ENCODE assay signal across 9 mouse cellular contexts in the genomic region with DNA sequence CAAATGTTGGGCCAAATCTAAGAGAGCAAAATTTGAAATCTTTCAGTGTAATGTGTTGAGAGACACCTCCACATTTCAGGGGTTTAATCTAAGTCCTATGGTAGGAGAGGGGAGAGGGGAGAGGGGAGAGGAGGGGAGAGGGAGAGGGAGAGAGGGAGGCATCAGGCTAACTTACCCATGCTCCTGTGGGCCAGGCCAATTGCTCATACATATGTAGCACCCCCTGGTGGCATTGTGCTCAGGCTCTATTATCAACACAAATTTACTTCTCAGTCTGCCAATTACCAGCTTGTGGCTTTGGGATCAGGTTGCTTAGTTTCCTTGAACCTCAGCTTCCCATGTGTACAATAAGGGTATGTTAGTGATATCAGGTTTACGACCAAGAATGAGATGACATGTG.
A peak's percentile ranks its signal among the peaks of the same experiment; 100 is the strongest.
DNase-seq lines count a peak whose midpoint lies in the region; ATAC-seq and TF ChIP-seq lines count a peak whose summit lies in the region.
"Had no signal": no experiment of that assay in that cellular context is flagged by ENCODE, and none has a peak within 500 bp of the region (broad histone marks: within the 10 kb centered on the region; RNA-seq: fewer than 3 reads in every experiment).

No protein-coding gene starts in this region.

- ATAC-seq in liver, postnatal 0 days: no peak
- no peak for ATAC-seq in liver, embryonic 11.5 days (replicated peaks; ENCODE audit: low FRiP score)

- H3K27me3 ChIP-seq in liver, postnatal 0 days (ENCODE audit: insufficient read depth, low read length): no peaks in the 10 kb centered on the region
- no peaks in the 10 kb centered on the region for H3K27me3 ChIP-seq in liver, embryonic 11.5 days (replicated peaks; ENCODE audit: control insufficient read depth, insufficient read depth, low read length)
- H3K27me3 ChIP-seq: embryonic facial prominence, embryonic 15.5 days had no signal

- peak; percentile 50 for TF ChIP-seq CTCF in liver, postnatal 0 days (IDR thresholded peaks at IDR 0.05; ENCODE audit: low read depth)

- H3K27ac ChIP-seq in liver, postnatal 0 days (ENCODE audit: low read depth): no peak overlapping the region
- H3K27ac ChIP-seq in liver, embryonic 11.5 days (ENCODE audit: low read depth, low read length): no peak overlapping the region
- H3K27ac ChIP-seq: embryonic facial prominence, embryonic 15.5 days had no signal

- no peaks in the 10 kb centered on the region for H3K36me3 ChIP-seq in liver, postnatal 0 days (replicated peaks; ENCODE audit: insufficient read depth, low read length)
- H3K36me3 ChIP-seq in liver, embryonic 11.5 days (ENCODE audit: control insufficient read depth, insufficient read depth, low read length): no peaks in the 10 kb centered on the region
- H3K36me3 ChIP-seq: embryonic facial prominence, embryonic 15.5 days had no signal

- H3K9me3 ChIP-seq in liver, postnatal 0 days (ENCODE audit: low read length): no peaks in the 10 kb centered on the region
- H3K9me3 ChIP-seq in liver, embryonic 11.5 days (ENCODE audit: control insufficient read depth, low read length): no peaks in the 10 kb centered on the region
- H3K9me3 ChIP-seq: embryonic facial prominence, embryonic 15.5 days had no signal

- no peak overlapping the region for H3K4me2 ChIP-seq in liver, postnatal 0 days (ENCODE audit: low read depth, low read length)
- H3K4me2 ChIP-seq in liver, embryonic 11.5 days: no peak overlapping the region
- H3K4me2 ChIP-seq: embryonic facial prominence, embryonic 15.5 days had no signal

- H3K9ac ChIP-seq in liver, postnatal 0 days (replicated peaks): no peak overlapping the region
- no peak overlapping the region for H3K9ac ChIP-seq in liver, embryonic 11.5 days (ENCODE audit: low read depth, low read length)
- H3K9ac ChIP-seq: embryonic facial prominence, embryonic 15.5 days had no signal

- no peaks in the 10 kb centered on the region for H3K4me1 ChIP-seq in liver, postnatal 0 days (ENCODE audit: insufficient read depth)
- no peaks in the 10 kb centered on the region for H3K4me1 ChIP-seq in liver, embryonic 11.5 days (replicated peaks; ENCODE audit: control insufficient read depth, insufficient read depth, low read length)
- H3K4me1 ChIP-seq: embryonic facial prominence, embryonic 15.5 days had no signal

- TF ChIP-seq EP300 in liver, postnatal 0 days (IDR thresholded peaks at IDR 0.05; ENCODE audit: low read depth): no peak

- H3K4me3 ChIP-seq in liver, postnatal 0 days (ENCODE audit: low read depth, low read length): no peak overlapping the region
- no peak overlapping the region for H3K4me3 ChIP-seq in liver, embryonic 11.5 days (ENCODE audit: low read depth, low read length)
- H3K4me3 ChIP-seq: embryonic facial prominence, embryonic 15.5 days had no signal

- WGBS in liver, postnatal 0 days (ENCODE audit: insufficient replicate concordance): 68% methylated on average over 1 of the region's 1 CpGs
- WGBS in liver, embryonic 11.5 days: 82% methylated on average over 1 of the region's 1 CpGs

- DNase-seq in gastrocnemius, adult 18-20 months (ENCODE audit: low spot score): peak; percentile 3
- DNase-seq in gastrocnemius, postnatal 10 days: no peak
- DNase-seq in liver, postnatal 0 days: no peak
- DNase-seq in liver, embryonic 11.5 days (ENCODE audit: low spot score): no peak
- DNase-seq in embryo, embryonic 10 days (ENCODE audit: low spot score): peak; percentile 63
- peak; percentile 11 for DNase-seq in lung, postnatal 14 days
- no peak for DNase-seq in right cerebral cortex, postnatal 14 days
- DNase-seq in B cell, adult 2 months: no peak

Comparison
In these comparisons a context has a peak if more than half of its experiments do, and no peak if none do; other contexts are left out.
1. DNase-seq: peak in gastrocnemius, adult 18-20 months (single experiment), embryo, embryonic 10 days (single experiment) and lung, postnatal 14 days (single experiment); none in gastrocnemius, postnatal 10 days (single experiment), liver, postnatal 0 days (single experiment), liver, embryonic 11.5 days (single experiment), right cerebral cortex, postnatal 14 days (single experiment) and B cell, adult 2 months (0 of 2).